Mouse (Mus musculus) macrophage (primary cell): Measurements from ENCODE around the gene Hspa5. TPM values are rescaled to one million over a fixed set of nuclear protein-coding genes. Genes with fewer than 3 reads are reported as not detected.
A peak's percentile ranks its signal among the peaks of the same experiment; 100 is the strongest.
"Not testable (repeated sequence)": the region's sequence is repeated elsewhere in the genome, so short reads cannot be mapped to it uniquely, and the experiment has no call there.

Source experiments
- H3K27ac ChIP-seq: fragments of 350-480 bp; formaldehyde crosslinking; 2 replicates; pipeline ENCODE4 v1.9.0; 2021
- H3K36me3 ChIP-seq: fragments of 350-480 bp; formaldehyde crosslinking; 2 replicates; pipeline ENCODE4 v1.9.0; 2021; ENCODE audit errors: inconsistent target
- H3K4me3 ChIP-seq: fragments of 350-480 bp; formaldehyde crosslinking; 2 replicates; pipeline ENCODE4 v1.9.0; 2021; ENCODE audit errors: inconsistent target
- H3K79me2 ChIP-seq: fragments of 350-480 bp; formaldehyde crosslinking; 2 replicates; pipeline ENCODE4 v1.9.0; 2021; ENCODE audit errors: inconsistent target
- WGBS: methylation state at CpG from one replicate; pipeline ENCODE4 v1.1.7; 2026; ENCODE audit warnings: inconsistent platforms; ENCODE audit not compliant: missing documents; 5-methylcytosine and 5-hydroxymethylcytosine counted together
- polyA plus RNA-seq: library from polyadenylated mRNA; stranded (reverse); fragments of 250-400 nt; gene quantifications from 3 replicates; pipeline ENCODE4 v1.2.4, GENCODE M21; 2018; ENCODE audit warnings: inconsistent platforms

The Hspa5 gene
- polyA plus RNA-seq, 1 experiment from 2014 or later = 822 TPM

- peaks cover 40% of the 10 kb centered on the region for H3K79me2 ChIP-seq
- peak within 1 kb of the TSS; percentile 35 for H3K27ac ChIP-seq
- H3K4me3 ChIP-seq = peak within 1 kb of the TSS; percentile 39
- 4% methylated on average over 10 of the region's 14 CpGs for WGBS
- H3K36me3 ChIP-seq = no peaks in the 10 kb centered on the region
Observed at GRCm38 (mm10) chr2:34754551-34755358, 17.0 kb upstream of the Hspa5 start, which contains the start of gene Gapvd1. Gene Gapvd1, minus strand, starts transcription at chr2:34755232.

- WGBS = 100% methylated on average over 1 of the region's 1 CpGs
- Histone ChIP-seq H3K4me3 (no peak overlapping the region), H3K27ac (no peak overlapping the region), H3K79me2 (peaks cover 14% of the 10 kb centered on the region), H3K36me3 (no peaks in the 10 kb centered on the region)
Observed at GRCm38 (mm10) chr2:34757341-34757740, 14.4 kb upstream of the Hspa5 start.

GRCm38 (mm10) chr2:34761272-34761671 lies 10.5 kb upstream of the Hspa5 start:
- not testable (repeated sequence) for H3K4me3 ChIP-seq, H3K36me3 ChIP-seq, H3K27ac ChIP-seq, H3K79me2 ChIP-seq
- WGBS = 92% methylated on average over 4 of the region's 5 CpGs

DNA sequence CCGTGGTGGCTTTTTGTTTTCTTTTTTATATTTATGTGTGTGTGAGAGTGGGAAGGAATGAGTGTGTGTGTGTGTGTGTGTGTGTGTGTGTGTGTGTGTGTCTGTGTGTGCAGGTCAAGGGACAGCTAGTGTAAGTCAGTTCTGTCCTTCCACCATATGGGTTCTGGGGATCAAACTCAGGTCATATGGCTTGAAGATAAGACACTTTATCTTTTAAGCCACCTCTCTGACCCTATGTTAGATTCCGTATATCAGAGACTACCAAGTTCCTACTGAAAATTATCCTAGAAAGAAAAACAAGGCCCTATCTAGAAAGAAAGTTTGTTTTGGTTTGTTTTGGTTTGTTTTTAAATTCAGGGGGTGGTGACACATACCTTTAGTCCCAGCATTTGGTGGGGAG lies 9.6 kb upstream of the Hspa5 start:
- Histone ChIP-seq H3K36me3 (no peaks in the 10 kb centered on the region), H3K79me2 (no peaks in the 10 kb centered on the region), H3K27ac (no peak overlapping the region), H3K4me3 (no peak overlapping the region)
- 85% methylated on average over 2 of the region's 2 CpGs for WGBS

- H3K36me3 ChIP-seq = no peaks in the 10 kb centered on the region
- 89% methylated on average over 1 of the region's 2 CpGs for WGBS
- no peak overlapping the region for H3K4me3 ChIP-seq
- no peak overlapping the region for H3K27ac ChIP-seq
- no peaks in the 10 kb centered on the region for H3K79me2 ChIP-seq
Observed at GRCm38 (mm10) chr2:34762872-34763271, 8.9 kb upstream of the Hspa5 start.

DNA sequence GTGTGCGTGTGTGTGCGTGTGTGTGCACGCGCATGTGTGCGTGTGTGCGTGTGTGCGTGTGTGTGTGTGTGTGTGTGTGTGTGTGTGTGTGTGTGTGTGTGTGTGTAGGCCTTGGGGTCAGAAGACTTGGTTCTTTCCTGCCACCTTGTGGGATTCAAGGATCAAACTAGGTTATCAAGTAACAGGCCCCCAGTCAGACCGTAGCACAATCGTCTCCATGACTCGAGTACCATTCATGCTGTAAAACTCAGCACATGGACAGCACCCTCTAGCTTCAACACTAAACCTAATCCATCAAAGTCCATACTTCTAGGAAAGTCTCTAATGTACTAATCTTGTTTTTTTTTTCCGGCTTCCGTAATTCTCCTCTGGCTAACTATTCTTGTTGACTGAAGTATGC lies 7.0 kb upstream of the Hspa5 start:
- WGBS = 79% methylated on average over 8 of the region's 12 CpGs
- no peak overlapping the region for H3K4me3 ChIP-seq
- no peaks in the 10 kb centered on the region; the same call in 1 of the 2 replicates for H3K79me2 ChIP-seq
- H3K36me3 ChIP-seq = no peaks in the 10 kb centered on the region
- no peak overlapping the region for H3K27ac ChIP-seq

DNA sequence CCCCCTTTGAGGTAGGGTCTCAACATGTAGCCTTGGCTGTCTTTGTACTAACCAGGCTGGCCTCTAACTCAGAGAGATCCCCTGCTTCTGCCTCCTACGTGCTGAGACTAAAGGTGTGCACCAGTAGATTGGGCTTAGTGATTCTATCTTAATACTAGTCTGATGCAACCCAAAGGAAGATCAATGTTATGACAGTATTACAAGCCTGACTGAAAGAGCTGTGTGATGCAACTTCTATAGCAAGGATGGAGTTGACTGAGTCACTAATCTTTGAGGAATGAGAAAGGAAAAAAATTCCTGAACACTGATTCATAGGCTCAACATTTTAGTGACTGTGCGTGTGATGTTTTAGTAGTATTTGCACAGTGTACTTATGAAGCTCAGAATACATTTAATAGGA lies 1.7 kb upstream of the Hspa5 start:
- H3K27ac ChIP-seq = peak overlapping the region; percentile 95; the same call in 1 of the 2 replicates
- H3K4me3 ChIP-seq = no peak overlapping the region

DNA sequence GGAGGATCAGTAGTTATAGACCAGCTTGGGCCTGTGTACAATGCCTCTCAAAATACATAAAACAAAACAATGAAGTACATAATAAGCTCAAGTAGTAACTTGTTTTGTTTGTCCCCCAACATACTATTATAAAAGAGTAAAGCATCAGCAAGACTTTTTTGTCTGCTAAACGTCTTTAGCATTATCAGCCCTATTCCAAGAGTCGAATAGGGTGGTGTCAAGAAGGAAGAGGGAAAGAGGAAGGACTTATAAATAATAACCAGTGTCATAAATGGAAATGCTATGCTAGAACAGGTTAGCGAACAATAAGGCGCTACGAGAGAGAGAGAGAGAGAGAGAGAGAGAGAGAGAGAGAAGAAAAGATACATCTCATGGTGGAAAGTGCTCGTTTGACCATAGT lies 819 bp upstream of the Hspa5 start:
- 3% methylated on average over 5 of the region's 6 CpGs for WGBS
- Histone ChIP-seq H3K4me3 (peak overlapping the region; percentile 81), H3K36me3 (peaks cover 29% of the 10 kb centered on the region), H3K79me2 (peaks cover 58% of the 10 kb centered on the region), H3K27ac (peak overlapping the region; percentile 95)

More for the DNA sequence above, 1.7 kb upstream of the Hspa5 start:
- H3K79me2 ChIP-seq = peaks cover 49% of the 10 kb centered on the region
- 83% methylated on average over 2 of the region's 2 CpGs for WGBS
- peaks cover 20% of the 10 kb centered on the region for H3K36me3 ChIP-seq

DNA sequence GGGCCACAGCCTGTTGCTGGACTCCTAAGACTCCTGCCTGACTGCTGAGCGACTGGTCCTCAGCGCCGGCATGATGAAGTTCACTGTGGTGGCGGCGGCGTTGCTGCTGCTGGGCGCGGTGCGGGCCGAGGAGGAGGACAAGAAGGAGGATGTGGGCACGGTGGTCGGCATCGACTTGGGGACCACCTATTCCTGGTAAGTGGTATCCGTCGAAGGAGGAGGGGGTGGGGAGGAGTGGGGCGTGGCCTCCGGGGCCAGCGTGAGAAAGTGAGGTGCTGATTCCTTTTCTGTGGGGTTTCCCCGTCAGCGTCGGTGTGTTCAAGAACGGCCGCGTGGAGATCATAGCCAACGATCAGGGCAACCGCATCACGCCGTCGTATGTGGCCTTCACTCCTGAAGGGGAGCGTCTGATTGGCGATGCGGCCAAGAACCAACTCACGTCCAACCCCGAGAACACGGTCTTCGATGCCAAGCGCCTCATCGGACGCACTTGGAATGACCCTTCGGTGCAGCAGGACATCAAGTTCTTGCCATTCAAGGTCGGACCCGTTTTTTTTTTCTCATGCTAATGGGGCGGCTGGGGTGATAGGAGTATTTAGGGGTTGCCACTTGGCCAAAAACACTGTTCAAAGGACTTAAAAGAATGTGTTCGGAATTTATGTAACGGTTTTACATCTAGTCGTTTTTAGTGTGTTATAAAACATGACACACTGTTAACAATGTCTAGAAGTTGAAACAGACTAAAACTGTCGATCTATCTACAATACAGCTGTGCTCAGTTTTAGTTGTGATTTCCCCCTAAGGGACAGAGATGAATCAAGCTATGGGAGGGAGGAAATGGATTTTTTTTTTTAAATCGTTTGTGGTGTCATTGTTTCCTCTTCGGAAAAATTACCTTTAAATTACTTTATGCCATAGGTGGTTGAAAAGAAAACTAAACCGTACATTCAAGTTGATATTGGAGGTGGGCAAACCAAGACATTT lies 774 bp downstream of the Hspa5 start:
- H3K36me3 ChIP-seq = peaks cover 42% of the 10 kb centered on the region

GRCm38 (mm10) chr2:34773673-34774072 lies 1.9 kb downstream of the Hspa5 start:
- Histone ChIP-seq H3K27ac (no peak overlapping the region), H3K79me2 (peaks cover 85% of the 10 kb centered on the region), H3K36me3 (peaks cover 42% of the 10 kb centered on the region), H3K4me3 (peak overlapping the region; percentile 81)
- 87% methylated on average over 4 of the region's 4 CpGs for WGBS

More for the DNA sequence above, 774 bp downstream of the Hspa5 start:
- peaks cover 74% of the 10 kb centered on the region for H3K79me2 ChIP-seq
- H3K4me3 ChIP-seq = peak overlapping the region; percentile 81
- WGBS = 1% methylated on average over 50 of the region's 50 CpGs
- peak overlapping the region; percentile 63 for H3K27ac ChIP-seq

- peak overlapping the region; percentile 81 for H3K4me3 ChIP-seq
- 90% methylated on average over 6 of the region's 6 CpGs for WGBS
- peaks cover 42% of the 10 kb centered on the region for H3K36me3 ChIP-seq
Observed at GRCm38 (mm10) chr2:34774493-34774892, 2.7 kb downstream of the Hspa5 start.

GRCm38 (mm10) chr2:34777237-34777868 lies 5.6 kb downstream of the Hspa5 start:
- Histone ChIP-seq H3K27ac (no peak overlapping the region), H3K4me3 (no peak overlapping the region), H3K36me3 (peaks cover 42% of the 10 kb centered on the region), H3K79me2 (peaks cover 66% of the 10 kb centered on the region)
- 67% methylated on average over 1 of the region's 1 CpGs for WGBS

More at GRCm38 (mm10) chr2:34774493-34774892, 2.7 kb downstream of the Hspa5 start:
- H3K27ac ChIP-seq = no peak overlapping the region
- peaks cover 88% of the 10 kb centered on the region for H3K79me2 ChIP-seq

DNA sequence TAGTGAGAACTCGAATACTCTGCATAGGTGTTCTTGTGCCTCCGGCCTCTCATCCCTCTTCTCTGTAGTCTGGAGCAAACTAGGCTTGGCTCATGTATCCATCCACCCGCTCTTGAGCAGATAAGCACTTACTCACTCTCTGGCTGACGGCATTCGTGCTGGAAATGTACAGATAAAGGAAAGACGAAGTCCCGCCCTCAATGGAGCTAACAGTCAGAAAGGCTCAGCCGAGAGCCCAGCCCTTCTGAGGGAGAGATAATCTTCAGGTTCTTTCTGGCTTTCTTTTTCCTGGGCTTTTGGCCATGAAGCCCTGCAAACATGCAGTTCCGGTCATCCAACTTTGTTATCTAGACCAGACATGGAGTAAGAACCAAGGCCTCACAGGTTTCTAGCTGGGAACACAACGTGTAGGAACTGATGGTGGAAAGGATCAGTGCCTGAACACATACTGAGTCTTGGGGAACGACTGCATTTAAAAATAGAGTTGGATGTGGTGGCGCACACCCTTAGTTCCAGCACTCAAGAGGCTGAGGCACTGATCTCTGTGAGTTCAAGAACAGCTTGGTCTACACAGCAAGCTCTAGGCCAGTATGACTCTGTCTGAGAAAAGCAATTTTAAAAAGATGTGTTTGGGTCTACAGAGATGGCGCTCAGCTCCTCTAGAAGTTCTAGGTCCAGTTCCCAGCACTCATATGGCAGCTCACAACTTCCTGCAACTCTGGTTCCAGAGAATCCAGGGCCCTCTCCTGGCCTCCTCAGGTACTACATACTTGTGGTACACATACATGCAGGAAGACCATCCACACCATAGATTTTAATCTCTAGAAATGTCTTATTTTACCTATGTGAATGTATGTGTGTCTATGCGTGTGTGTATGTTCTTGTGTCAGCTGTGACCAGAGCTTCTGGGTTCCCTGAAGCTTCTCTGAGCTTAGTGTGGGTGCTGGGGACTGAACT lies 11.6 kb downstream of the Hspa5 start:
- peaks cover 14% of the 10 kb centered on the region; the same call in 1 of the 2 replicates for H3K36me3 ChIP-seq
- H3K27ac ChIP-seq = no peak overlapping the region
- H3K79me2 ChIP-seq = peaks cover 6% of the 10 kb centered on the region; the same call in 1 of the 2 replicates
- WGBS = 97% methylated on average over 14 of the region's 14 CpGs
- no peak overlapping the region for H3K4me3 ChIP-seq
